Mouse (Mus musculus) gastrocnemius, postnatal 36 days (tissue): ENCODE data around the gene Camk2g. TPM values are rescaled to one million over a fixed set of nuclear protein-coding genes. Genes with fewer than 3 reads are reported as not detected.

Experiments used
- DNase-seq, 2 experiments: peaks; one replicate each; pipeline ENCODE4 v3.0.0; 2022
- intact Hi-C: fragments of 180-260 bp; cut with DNase I; formaldehyde crosslinking; loops from one replicate; pipeline ENCODE4 v1.15.1; 2025
- long read RNA-seq, 2 experiments: library from polyadenylated mRNA; stranded (forward); transcript quantifications; one replicate each; pipeline ENCODE4 v2.0.0; 2021
- total RNA-seq, 2 experiments: library from RNA; stranded (reverse); gene quantifications; 2 replicates each; pipeline ENCODE4 v1.2.3; 2021

The Camk2g gene
- 100 to 1,000 TPM; 170 to 172 TPM for total RNA-seq
- long read RNA-seq, experiment 1, transcript Camk2g-203 (19 exons, 3,564 nt): minor isoform, 6 of 54 reads
- long read RNA-seq, experiment 1, transcript Camk2g-202 (20 exons, 3,604 nt): major isoform, 14 of 54 reads
- long read RNA-seq, experiment 1, partial matches to known transcripts: 2 of 54 reads
- long read RNA-seq, experiment 1, other reads (novel, unspliced or antisense): 32 of 54 reads
- long read RNA-seq, experiment 2, transcript Camk2g-201 (21 exons, 3,703 nt): minor isoform, 5 of 77 reads
- long read RNA-seq, experiment 2, transcript Camk2g-202 (20 exons, 3,604 nt): major isoform, 12 of 77 reads
- long read RNA-seq, experiment 2, partial matches to known transcripts: 3 of 77 reads
- long read RNA-seq, experiment 2, other reads (novel, unspliced or antisense): 53 of 77 reads

- intact Hi-C loops: no loop called here
Observed at GRCm38 (mm10) chr14:20793758-20794531, at the start of gene Camk2g. Camk2g (minus strand) TSS chr14:20794088.

DNA sequence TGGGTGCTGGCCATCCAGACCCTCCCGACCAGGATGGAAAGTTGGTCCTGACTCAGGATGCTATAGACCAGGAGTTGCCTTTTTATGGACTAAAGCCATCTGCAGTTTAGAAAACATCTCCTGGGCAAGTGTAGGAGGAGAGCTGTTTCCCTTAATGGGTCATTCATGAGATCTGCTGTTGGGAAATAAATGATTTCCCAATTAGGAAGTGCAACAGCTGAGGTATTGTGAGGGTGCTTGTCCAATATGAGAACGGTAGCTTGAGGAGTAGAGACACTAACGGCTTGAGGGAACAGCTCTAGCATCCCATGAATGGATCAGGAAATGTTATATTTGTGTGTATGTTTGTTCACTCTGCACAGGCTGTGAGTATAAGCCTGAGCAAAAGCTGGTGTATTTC lies 48.7 kb upstream of the Camk2g start:
- intact Hi-C loops: no loop called here

More at GRCm38 (mm10) chr14:20793758-20794531, at the start of gene Camk2g:
- DNase-seq: peak; percentile 77 to 82

DNA sequence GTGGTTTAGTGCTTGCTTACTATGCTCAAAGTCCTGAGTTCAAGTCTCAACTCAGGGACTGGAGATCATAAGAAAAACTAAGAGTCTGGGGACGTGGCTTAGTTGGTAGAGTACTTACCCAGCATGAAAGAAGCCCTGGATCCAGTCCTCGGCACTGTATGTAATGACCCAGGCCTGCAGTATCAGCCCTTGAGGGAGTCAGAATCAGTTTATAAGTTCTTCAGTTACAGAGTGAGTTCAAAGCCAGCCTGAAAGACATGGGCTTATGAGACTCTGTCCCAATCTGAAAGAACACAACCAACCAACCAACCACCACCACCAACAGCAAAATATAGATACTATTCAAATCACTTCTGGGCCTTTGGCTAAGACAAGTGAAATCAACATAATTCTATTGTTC lies 47.6 kb upstream of the Camk2g start:
- intact Hi-C loops: no loop called here
- DNase-seq: no peak

More for the DNA sequence above, 48.7 kb upstream of the Camk2g start:
- no peak for DNase-seq

DNA sequence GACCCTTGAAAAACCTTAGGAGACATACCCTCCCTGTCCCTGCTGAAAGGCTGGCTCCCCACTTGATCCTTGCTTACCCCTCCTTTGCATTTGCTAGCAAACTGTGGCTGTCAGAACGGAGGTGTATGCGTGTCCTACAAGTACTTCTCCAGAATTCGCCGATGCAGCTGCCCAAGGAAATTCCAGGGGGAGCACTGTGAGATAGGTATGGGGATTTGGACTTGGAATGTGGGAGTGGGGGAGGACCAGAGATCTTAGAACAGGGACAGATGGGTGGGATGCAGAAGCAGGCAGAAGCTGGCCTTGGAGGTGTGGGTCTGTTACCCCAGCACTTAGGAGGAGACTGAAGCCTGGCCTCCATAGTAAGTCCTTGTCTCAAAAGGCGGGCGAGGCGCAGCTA lies 43.8 kb upstream of the Camk2g start:
- intact Hi-C loops: no loop called here

GRCm38 (mm10) chr14:20836905-20837376 lies 43.1 kb upstream of the Camk2g start:
- intact Hi-C loops: no loop called here
- no peak for DNase-seq

More for the DNA sequence above, 43.8 kb upstream of the Camk2g start:
- no peak for DNase-seq

DNA sequence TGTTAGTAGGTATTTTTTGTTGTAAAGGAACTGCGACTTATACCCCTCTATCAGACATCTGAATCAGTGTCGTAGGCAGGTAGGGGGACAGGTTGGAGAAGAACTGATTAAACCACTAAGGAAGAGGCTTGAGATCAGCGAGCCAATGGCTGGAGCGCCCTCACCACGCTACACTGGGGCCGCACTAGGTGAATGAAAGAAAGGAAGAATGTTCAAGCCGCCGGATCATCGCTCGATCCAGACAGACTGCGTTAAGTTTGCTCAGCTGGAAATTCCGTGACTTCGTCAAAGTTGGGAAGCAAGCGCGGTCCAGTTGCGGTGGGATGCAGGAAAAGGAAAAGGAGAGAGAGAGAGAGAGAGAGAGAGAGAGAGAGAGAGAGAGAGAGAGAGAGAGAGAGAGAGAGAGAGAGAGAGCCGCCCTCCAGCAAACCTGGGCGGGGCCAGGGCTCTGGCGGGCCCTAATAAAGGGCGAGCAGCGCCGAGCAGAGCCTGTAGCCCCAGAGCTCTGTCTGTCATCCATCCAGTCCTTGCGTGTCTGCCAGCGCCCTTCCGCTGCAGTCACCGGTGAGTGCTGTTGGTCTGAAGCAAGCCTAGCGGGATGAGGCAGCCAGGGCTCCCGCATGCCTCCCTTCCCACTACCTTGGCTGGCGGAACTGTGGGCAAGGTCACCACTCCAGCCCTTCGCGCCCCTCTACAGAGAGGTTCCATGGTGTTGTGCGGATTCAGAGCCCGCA lies 42.5 kb upstream of the Camk2g start, which contains the start of gene Plau:
Gene Plau, plus strand, starts transcription at position 490 of the 734 bp plus-strand sequence.
- DNase-seq: peak; percentile 82 to 87
- intact Hi-C loops: no loop called here

- peak in 1 of 2 experiments; percentile 12 for DNase-seq
- intact Hi-C loops: no loop called here
Observed at GRCm38 (mm10) chr14:20834136-20834535, 40.2 kb upstream of the Camk2g start.

DNA sequence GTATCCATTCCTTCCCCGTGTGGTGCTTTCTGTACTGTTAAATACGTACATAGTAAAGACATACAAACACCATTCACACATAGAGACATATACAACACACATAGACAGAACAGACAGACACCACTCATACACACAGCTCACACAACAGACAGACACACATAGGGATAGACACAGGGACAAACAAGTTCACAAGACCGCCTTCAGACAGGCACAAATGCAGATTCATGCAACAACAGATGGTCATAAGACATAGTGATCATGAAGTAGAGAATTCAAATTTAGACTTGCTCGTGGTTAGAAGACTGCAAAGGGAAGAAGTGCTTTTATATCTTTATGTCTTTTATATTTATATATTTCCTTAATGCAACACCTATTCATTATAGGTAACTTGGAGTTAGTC lies 39.6 kb upstream of the Camk2g start:
- DNase-seq: no peak
- intact Hi-C loops: no loop called here

DNA sequence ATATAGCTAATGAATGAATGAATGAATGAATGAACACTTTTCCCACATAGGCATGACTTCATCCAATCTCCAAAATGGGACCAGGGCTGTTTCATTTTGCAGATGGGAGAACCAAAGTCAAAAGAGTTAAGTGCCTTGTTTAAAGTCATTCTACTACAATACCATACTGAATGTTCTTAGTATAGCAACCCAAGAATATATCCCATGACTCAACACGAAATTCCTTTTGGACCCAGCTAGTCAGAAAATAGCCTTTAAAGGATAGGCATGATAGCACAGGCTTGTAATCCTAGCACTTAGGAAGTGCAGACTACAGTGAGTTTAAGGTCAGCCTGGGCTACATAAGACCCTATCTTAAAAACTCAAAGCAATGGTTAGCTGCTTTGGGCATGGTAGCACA lies 38.0 kb upstream of the Camk2g start:
- DNase-seq: no peak
- intact Hi-C loops: no loop called here

DNA sequence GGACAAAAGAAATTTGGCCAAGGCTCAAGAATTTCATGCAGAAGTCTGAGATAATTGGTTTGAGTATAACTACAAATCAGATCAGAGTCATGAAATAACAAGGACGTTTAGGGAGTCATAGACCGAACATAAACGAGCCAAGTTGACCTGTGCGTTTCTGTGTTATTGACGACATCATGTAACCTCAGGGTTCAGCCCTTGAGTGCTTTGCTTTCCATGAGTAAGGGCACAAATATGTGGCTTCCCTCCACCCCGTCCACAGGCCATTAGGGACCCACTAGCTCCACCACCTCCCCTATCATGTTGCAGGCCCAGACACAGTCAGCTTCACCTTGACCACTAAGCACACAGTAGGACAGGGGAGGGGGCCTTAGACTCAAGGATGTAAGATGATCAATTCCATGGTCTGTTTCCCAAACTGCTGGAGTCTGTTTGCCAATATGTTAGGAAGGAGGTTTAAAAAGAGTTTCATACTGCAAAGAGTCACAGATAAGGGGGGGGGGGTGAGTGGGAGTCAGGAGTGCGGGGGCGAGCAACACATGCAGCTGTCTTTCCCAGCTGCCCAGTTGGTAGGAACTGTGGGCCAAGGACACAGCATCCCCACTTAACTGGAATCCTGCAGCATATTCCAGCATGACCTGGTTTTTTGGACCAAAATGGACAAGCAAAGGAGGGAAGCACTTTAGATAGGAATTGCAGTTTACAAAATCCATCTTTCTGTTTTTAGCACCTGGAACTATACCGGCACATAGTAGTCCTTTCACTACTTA lies 37.4 kb upstream of the Camk2g start:
- intact Hi-C loops: no loop called here
- DNase-seq: peak in 1 of 2 experiments; percentile 42

GRCm38 (mm10) chr14:20829523-20830366 lies 35.9 kb upstream of the Camk2g start:
- no peak for DNase-seq
- intact Hi-C loops: no loop called here

DNA sequence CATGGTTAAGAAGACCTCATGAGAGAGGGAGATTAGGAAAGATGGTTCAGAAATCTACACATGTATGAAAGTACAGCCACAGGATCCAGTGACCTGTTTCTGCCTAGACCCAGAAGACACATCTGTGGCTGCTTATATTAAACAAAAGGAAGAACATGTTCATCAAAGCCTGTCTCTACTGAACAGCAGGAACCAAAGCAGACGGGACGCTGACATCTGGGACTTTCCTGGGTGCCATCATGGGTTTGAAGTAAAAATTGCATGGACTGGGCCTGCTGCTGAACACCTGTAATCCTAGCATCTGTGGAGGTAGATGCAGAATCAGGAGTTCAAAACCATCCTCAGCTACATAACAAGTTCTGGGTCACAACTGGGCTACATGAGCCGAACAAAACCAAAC lies 34.6 kb upstream of the Camk2g start:
- DNase-seq: no peak
- intact Hi-C loops: no loop called here

DNA sequence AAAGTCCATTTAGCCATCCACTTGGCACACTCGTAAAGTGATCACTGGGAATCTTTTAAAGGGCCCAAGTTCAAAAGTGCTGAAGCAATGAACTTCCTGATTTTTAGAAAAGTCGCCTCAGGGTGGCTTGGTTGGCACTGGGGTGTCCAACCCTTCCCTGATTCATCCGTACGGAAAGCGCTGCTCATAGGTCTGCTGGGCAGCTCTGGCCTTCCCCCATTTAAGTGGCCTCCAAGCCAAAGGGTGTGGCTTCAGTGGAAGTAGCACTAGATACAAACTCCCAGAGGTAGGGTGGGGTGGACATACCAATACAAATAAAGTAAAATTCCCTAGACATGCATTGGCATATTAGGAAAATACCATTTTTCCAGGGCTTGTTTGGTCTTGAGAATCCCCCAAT lies 33.6 kb upstream of the Camk2g start:
- no peak for DNase-seq
- intact Hi-C loops: no loop called here

- intact Hi-C loops: no loop called here
- no peak for DNase-seq
Observed at GRCm38 (mm10) chr14:20827061-20827460, 33.2 kb upstream of the Camk2g start.

DNA sequence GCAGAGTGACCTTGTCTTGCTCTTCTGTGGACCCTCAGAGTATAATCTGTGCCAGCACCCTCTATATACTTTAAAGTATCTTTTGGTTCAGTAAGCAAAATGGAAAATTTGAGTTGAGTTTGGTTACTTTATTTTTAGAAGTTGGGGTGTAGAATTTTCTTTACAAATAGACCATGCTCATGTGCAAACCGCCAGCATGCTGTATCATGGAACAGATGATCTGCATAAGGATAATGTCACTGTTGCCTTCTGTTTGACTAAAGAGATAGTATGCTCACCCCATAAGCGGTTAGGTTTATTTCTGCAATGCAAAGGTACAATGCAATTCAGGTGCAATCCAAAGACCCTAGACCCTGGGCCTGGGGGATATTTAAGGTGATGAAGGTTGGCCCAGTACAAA lies 31.6 kb upstream of the Camk2g start:
- no peak for DNase-seq
- intact Hi-C loops: no loop called here

- intact Hi-C loops: no loop called here
- DNase-seq: no peak
Observed at GRCm38 (mm10) chr14:20824517-20824916, 30.6 kb upstream of the Camk2g start.

- intact Hi-C loops: no loop called here
Observed at GRCm38 (mm10) chr14:20815448-20815847, 21.6 kb upstream of the Camk2g start.

GRCm38 (mm10) chr14:20811779-20812406 lies 18.0 kb upstream of the Camk2g start:
- intact Hi-C loops: no loop called here
- no peak for DNase-seq

More at GRCm38 (mm10) chr14:20815448-20815847, 21.6 kb upstream of the Camk2g start:
- DNase-seq: no peak

GRCm38 (mm10) chr14:20811236-20811635 lies 17.3 kb upstream of the Camk2g start:
- intact Hi-C loops: no loop called here
- DNase-seq: no peak
